Mouse (Mus musculus) embryonic fibroblast, embryonic 13.5 days (primary cell): ENCODE data around the gene Orai3. TPM values are rescaled to one million over a fixed set of nuclear protein-coding genes. Genes with fewer than 3 reads are reported as not detected.

Experiments
- H3K27ac ChIP-seq: 2 replicates; pipeline ENCODE4 v1.5.1; 2012; ENCODE audit warnings: low read length, control low read depth, inconsistent platforms; ENCODE audit not compliant: insufficient read depth
- H3K4me1 ChIP-seq: 2 replicates; pipeline ENCODE4 v1.6.1; 2011; ENCODE audit warnings: low read length; ENCODE audit not compliant: control insufficient read depth, insufficient read depth
- H3K4me3 ChIP-seq: 2 replicates; pipeline ENCODE4 v1.5.1; 2011; ENCODE audit warnings: mild to moderate bottlenecking, control low read depth, low read length; ENCODE audit not compliant: insufficient read depth
- CTCF ChIP-seq: IDR thresholded peaks from 2 replicates; pipeline ENCODE4 v1.5.1; 2011; ENCODE audit warnings: mild to moderate bottlenecking, control low read depth, low read length, moderate library complexity, borderline replicate concordance; ENCODE audit not compliant: insufficient read depth
- POLR2A ChIP-seq: IDR thresholded peaks from 2 replicates; pipeline ENCODE4 v1.6.1; 2011; ENCODE audit warnings: low read depth, mild to moderate bottlenecking, control low read depth, low read length, moderate library complexity
- polyA plus RNA-seq: library from polyadenylated mRNA; stranded (reverse); fragments of >200 nt; gene quantifications from 2 replicates; pipeline ENCODE4 v1.2.4, GENCODE M21; 2011; ENCODE audit warnings: low read depth; ENCODE audit not compliant: missing spikeins, insufficient read length

The Orai3 gene
- polyA plus RNA-seq, 1 experiment: 19.8 TPM

DNA sequence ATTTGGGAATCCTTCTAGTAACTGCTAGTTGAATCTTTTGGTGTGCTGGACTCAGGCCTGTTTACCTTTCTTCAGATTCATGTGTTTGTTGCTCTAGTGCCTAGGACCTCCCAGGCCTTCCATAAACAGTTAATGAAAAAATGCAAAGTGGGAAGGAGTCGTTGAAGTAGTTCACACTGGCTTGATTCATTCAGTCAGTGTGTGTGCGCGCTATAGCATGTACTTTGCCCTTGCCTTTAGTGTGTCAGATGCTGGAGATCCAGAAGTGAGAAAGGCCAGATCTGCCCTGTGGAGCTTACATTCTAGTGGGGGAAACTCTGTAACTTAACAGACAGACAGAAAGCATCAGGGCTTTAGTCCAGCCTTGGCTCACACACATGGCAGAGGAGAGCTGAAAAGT is 9.1 kb upstream of the Orai3 start:
- Histone ChIP-seq H3K27ac (no peak overlapping the region), H3K4me1 (peaks cover 7% of the 10 kb centered on the region), H3K4me3 (no peak overlapping the region)
- no peak for TF ChIP-seq POLR2A
- TF ChIP-seq CTCF: no peak

DNA sequence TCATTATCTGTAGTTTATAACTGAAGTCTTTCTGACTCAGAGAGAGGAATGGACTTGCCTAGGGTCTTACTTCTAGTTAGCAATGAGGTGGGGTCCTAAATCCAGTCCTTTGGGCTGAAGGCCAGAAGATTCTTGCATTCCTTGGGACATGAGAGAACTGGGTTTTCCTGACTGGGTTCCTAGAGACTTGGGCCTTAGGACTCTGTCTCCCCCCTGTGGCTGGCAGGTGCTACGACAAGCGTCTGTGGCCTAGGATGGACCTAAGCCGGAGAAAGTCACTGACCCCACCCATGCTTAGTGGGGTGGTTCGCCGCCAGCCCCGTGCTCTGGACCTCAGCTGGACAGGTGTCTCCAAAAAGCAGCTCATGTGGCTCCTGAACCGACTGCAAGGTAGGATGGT is 8.6 kb upstream of the Orai3 start:
- TF ChIP-seq POLR2A (no peak), CTCF (peak; percentile 80)
- Histone ChIP-seq H3K4me1 (peaks cover 7% of the 10 kb centered on the region), H3K27ac (no peak overlapping the region), H3K4me3 (no peak overlapping the region)

DNA sequence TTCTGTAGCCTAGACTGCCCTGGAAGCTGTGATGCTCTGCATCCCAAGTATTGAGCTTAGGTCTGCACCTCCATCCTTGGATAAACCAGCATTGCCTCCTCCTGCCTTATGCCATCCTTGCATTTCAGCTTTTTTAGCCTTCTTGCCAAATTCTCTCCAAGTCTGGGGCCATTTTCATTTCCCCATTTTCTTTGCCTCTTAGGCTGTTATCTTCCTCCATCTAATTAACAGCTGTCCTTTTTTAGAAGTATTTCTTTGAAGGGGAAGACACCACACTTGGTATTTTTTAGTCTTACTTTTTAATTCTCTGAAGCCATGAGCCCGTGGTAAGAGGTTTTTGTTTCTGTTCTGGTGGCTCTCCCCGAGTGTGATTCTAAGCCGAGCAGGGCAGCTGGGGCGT is 6.0 kb upstream of the Orai3 start:
- Histone ChIP-seq H3K4me3 (no peak overlapping the region), H3K27ac (no peak overlapping the region), H3K4me1 (peaks cover 7% of the 10 kb centered on the region)
- no peak for TF ChIP-seq POLR2A
- no peak for TF ChIP-seq CTCF

DNA sequence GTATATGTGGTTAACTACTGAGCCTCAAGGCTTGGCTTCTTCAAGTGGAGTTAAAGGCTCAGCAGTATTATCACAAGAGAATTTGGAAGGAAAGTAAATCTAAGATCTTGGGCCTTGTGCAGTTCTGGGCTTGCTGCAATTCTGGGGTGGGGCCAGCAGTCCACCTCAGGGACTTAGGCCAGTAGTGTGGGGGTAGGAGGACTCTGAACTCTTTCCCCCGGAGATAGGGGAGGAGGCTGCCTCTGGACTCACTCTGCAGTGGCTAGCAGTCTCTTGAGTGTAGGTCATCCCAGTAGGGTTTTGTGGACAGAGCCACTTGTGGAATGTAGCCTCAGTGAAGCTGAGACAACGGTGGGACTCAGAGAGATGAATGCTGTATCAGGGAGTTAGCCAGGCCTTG is 3.9 kb upstream of the Orai3 start:
- TF ChIP-seq CTCF: no peak
- TF ChIP-seq POLR2A: no peak
- Histone ChIP-seq H3K4me3 (no peak overlapping the region), H3K4me1 (0 out of 2 replicates have a peak, but pooled peaks cover under 1% of the 10 kb centered on the region), H3K27ac (no peak overlapping the region)

DNA sequence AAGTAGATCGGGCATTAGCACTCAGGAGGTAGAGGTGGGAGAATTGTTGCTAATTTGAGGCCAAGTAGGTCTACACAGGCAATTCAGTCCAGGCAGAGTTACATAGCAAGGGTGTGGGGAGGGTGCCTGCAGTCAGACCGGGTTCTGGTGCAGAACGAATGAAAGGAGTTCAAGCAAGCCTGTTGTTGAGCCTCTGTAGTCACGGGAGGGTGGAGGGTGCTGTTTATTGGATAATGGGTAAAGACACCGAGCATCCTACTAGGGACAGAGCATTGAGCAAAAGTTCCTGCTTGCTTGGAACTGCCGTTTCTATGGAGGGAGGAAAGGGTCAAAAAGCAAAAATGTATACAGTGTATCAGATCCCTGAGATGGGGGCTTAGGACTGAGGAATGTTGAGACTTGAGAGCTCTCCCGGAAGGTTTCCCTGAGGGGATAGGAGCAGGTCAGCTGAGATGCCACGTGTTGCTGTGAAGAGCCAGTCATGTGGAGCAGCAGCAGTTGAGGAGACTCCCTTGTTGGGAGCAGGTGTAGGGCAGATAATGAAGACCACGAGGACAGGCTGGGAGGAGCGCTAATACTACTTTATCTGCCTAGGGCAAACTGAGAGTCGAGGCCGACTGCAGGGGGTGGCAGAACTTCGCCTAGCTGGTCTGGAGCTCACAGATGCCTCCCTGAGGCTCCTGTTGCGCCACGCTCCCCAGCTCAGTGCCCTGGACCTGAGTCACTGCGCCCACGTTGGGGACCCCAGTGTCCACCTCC is 2.6 kb upstream of the Orai3 start:
- Histone ChIP-seq H3K4me1 (no peaks in the 10 kb centered on the region; the same call in 1 of the 2 replicates), H3K27ac (no peak overlapping the region), H3K4me3 (no peak overlapping the region)
- TF ChIP-seq CTCF (no peak), POLR2A (no peak)

DNA sequence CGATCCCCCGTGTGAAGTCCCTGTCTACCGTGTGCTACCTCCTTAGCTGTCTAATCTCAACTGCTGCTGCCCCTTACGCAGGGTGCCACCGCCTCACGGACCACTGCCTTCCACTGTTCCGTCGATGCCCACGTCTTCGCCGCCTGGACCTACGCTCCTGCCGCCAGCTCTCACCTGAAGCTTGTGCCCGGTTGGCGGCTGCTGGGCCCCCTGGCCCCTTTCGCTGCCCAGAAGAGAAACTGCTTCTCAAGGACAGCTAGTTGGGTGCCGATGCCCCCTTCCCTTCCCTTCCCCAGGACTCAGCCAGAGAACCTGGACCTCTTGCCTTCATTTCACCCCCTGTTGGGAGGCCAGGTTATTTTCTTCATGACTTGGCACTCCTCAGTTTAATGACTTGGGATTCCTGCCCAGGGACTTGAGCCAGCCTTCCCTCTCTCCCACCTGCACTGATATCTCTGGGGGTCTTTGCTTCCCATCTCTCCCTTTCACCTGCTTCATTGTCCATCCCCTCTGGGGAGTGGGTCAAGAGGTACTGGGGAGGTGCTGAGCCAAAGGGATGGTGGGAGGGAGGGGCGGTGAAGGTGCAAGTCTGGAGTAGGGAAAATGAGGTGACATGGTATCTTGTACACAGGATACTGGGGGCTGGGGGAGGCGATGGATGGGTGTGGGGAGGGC is 1.8 kb upstream of the Orai3 start:
- Histone ChIP-seq H3K4me1 (no peaks in the 10 kb centered on the region; the same call in none of the 2 replicates), H3K4me3 (no peak overlapping the region), H3K27ac (no peak overlapping the region)
- TF ChIP-seq POLR2A (no peak), CTCF (no peak)

DNA sequence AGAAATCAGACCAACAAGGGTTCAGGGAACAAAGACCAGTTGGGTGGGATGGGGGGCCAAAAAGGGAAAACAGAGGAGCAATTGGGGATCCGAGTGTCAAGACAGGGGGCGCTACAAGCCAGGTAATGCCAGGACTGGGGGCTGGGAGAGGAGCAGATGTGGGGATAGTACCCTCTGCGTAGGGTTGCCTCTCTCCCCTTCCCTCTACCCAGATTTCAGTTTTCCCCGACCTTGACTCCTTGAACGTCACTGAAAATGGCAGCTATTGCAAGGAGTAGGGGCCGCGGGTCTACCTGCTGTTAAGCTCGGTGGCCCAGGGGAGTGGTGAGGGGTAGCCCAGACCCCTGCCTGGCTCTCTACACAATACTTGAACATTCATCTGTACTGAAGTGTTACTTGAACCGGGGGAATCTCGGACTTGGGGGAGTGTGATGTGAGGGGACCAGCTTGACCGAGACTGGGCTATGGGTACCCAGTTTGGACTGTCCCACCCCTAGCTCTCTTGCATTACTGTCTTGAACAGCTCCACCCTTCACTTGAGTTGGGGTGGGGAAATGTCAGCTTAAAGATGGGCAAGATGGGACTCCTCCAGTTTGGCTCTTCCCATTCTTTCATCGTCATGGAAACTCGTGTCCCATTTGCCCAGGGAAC is 1.1 kb upstream of the Orai3 start:
- no peak overlapping the region for H3K27ac ChIP-seq
- H3K4me1 ChIP-seq: no peaks in the 10 kb centered on the region; the same call in none of the 2 replicates
- no peak for TF ChIP-seq CTCF
- TF ChIP-seq POLR2A: no peak
- H3K4me3 ChIP-seq: no peak overlapping the region

DNA sequence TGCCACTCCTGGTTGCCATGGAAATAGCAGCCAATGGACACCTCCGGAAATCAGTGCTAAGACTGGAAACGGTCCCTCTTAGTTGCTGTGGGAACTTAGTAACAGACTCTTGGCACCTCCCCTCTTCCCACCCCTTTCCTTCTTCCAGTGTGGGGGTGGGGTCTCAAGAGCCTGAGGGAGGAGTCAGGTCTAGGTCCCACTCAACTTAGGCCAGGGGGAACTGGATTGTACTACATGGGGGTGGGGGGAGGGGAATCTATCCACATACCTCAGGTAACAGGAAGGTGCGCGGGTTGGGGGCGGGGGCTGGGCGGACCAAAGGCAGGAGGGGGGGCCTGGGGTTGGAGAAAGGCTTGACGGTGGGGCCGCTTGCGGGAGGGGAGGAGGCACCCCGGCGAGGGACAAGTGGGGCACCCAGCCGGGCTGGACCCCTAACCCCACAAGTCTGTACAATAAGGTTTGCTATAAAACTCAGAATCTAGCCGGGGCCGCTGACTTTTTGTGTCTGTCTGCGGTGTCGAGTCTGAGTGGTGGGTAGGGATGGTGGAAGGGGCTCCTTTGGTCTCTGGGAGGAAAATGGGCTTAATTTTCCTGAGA is 520 bp upstream of the Orai3 start:
- Histone ChIP-seq H3K4me3 (peak overlapping the region; percentile 81), H3K27ac (peak overlapping the region; percentile 73), H3K4me1 (no peaks in the 10 kb centered on the region; the same call in none of the 2 replicates)
- TF ChIP-seq CTCF (no peak), POLR2A (0 out of 2 replicates have a peak, but pooled peaks have one; percentile 18)

DNA sequence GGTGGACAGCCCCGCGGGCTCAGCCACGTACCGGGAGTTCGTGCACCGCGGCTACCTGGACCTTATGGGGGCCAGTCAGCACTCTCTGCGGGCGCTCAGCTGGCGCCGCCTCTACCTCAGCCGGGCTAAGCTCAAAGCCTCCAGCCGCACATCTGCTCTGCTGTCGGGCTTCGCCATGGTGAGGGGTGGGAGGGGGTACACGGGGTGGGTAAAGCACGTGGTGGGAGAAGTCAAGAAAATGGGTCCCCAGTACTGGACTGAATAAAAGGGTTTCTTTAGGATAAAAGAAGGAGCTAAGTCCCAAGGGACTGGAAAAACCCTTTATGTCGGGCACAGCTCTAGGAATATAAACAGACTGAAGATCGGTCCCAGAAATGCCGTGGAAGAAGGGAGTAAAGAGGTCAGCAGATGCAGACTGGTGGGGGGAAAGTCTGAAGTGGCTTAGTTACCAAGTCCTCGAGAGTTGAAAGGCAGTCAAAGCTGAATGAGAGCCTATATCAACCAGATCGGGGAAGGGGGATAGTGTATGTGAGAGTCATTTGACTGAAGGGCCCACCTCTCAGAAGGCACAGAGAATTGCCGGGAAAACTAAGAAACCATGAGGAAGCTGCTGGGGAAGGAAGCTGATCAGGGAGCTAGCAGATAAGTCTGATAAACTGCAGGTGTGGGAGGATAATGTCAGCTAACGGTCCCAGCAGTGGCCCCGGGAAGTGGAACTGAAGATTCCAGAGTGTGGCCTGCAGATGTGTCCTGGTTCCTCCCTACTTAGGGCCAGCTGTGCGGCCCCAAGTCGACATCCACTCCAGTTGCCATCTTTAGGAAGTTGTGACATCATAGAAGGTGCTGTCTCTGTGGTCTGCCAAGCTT is 657 bp downstream of the Orai3 start:
- Histone ChIP-seq H3K27ac (peak overlapping the region; percentile 74), H3K4me3 (peak overlapping the region; percentile 81), H3K4me1 (no peaks in the 10 kb centered on the region; the same call in none of the 2 replicates)
- TF ChIP-seq CTCF: no peak
- TF ChIP-seq POLR2A: 0 out of 2 replicates have a peak, but pooled peaks have one; percentile 42

DNA sequence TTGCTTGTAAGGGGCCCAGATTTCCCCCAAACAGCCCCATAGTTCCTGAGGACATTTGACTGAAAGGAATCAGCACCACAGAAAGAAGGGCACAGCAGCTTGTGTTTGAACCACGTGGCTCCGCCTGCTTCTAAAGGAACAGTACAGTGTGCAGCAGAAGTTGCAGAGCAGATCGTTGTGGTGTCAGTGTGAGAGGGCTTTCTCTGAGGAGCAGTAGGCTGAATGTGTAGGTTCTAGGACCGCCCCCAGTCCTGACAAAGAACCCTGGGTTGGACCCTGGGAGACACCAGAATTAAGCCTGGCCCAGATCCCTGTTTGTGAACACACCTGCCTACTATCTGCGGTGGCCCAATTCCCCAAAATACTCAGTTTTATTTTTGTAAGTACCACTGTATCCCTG is 1.6 kb downstream of the Orai3 start:
- Histone ChIP-seq H3K4me3 (peak overlapping the region; percentile 81), H3K27ac (no peak overlapping the region), H3K4me1 (no peaks in the 10 kb centered on the region; the same call in none of the 2 replicates)
- TF ChIP-seq POLR2A (peak; percentile 40; the same call in 1 of the 2 replicates), CTCF (no peak)
